Mouse (Mus musculus) cortical plate, adult 2 months (tissue): ENCODE results near the gene Tnfsfm13.

Experiments used
- CTCF ChIP-seq: fragments of 200-500 bp; IDR thresholded peaks from 2 replicates; pipeline ENCODE4 v1.5.1; 2011; ENCODE audit warnings: mild to moderate bottlenecking, control low read depth, low read length; ENCODE audit not compliant: insufficient read depth; ENCODE audit errors: extremely low read depth
- POLR2A ChIP-seq: fragments of 200-500 bp; IDR thresholded peaks from 2 replicates; pipeline ENCODE4 v1.6.1; 2011; ENCODE audit warnings: mild to moderate bottlenecking, low read length, control low read depth; ENCODE audit not compliant: insufficient read depth; ENCODE audit errors: extremely low read depth

DNA sequence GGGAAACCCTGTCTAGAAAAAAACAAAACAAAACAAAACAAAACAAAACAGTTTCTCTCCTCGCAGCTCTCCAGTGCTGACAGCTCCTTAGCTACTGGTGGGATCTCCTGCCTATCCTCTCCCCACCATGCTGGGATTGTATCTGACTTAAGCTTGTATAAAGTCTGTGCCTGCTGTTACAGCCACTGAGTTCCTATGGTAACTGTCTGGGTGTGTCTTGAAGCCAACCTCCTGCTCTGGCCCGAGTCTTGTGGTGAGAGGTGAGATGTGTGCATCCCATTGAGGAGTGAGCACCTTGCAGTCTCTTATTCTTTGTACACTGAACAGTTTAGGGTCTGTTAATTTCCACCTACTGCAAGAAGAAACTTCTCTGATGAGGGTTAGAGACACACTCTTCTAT lies 27.2 kb upstream of the Tnfsfm13 start:
- TF ChIP-seq CTCF = no peak
- no peak for TF ChIP-seq POLR2A
